Mouse (Mus musculus) neural tube, embryonic 14.5 days (tissue): Measurements from ENCODE around the gene Palld. TPM values are rescaled to one million over a fixed set of nuclear protein-coding genes. Genes with fewer than 3 reads are reported as not detected.

Source experiments
- ATAC-seq: fragments of 200-750 bp; cut with Nextera tagmentation; 2 replicates; pipeline ENCODE4 v1.8.0; 2017; ENCODE audit warnings: low read depth, mild to moderate bottlenecking, moderate TSS enrichment, moderate library complexity
- H3K27ac ChIP-seq: fragments of 300-500 bp; sonication (generic); 2 replicates; pipeline ENCODE4 v1.5.1; 2014; ENCODE audit warnings: low read depth, mild to moderate bottlenecking, control low read depth, low read length, moderate library complexity, mixed read lengths
- H3K27me3 ChIP-seq: fragments of 300-500 bp; sonication (generic); 2 replicates; pipeline ENCODE4 v1.6.1; 2014; ENCODE audit warnings: low read length; ENCODE audit not compliant: control insufficient read depth, insufficient read depth
- H3K36me3 ChIP-seq: fragments of 300-500 bp; sonication (generic); 2 replicates; pipeline ENCODE4 v1.6.1; 2014; ENCODE audit warnings: low read length, mixed read lengths; ENCODE audit not compliant: control insufficient read depth, insufficient read depth
- H3K4me1 ChIP-seq: fragments of 300-500 bp; sonication (generic); 2 replicates; pipeline ENCODE4 v1.6.1; 2014; ENCODE audit warnings: low read length; ENCODE audit not compliant: control insufficient read depth, insufficient read depth
- H3K4me2 ChIP-seq: fragments of 300-500 bp; sonication (generic); 2 replicates; pipeline ENCODE4 v1.6.1; 2014; ENCODE audit warnings: mild to moderate bottlenecking, low read depth, low read length, control low read depth
- H3K4me3 ChIP-seq: fragments of 300-500 bp; sonication (generic); 2 replicates; pipeline ENCODE4 v1.5.1; 2014; ENCODE audit warnings: low read depth, low read length, control low read depth, mixed read lengths
- H3K9ac ChIP-seq: fragments of 300-500 bp; sonication (generic); replicated peaks from 2 replicates; pipeline ENCODE4 v1.6.1; 2014; ENCODE audit warnings: low read depth, mild to moderate bottlenecking, control low read depth, low read length, mixed read lengths
- H3K9me3 ChIP-seq: fragments of 300-500 bp; sonication (generic); 2 replicates; pipeline ENCODE4 v1.6.1; 2016; ENCODE audit warnings: low read length; ENCODE audit not compliant: control insufficient read depth
- WGBS: fragments of 180-500 bp; shearing (Covaris S2); extraction: QIAGEN DNeasy Blood & Tissue Kit; methylation state at CpG from one replicate; pipeline ENCODE4 v1.1.7; 2014; 5-methylcytosine and 5-hydroxymethylcytosine counted together
- polyA plus RNA-seq: library from polyadenylated mRNA; unstranded; fragments of >200 nt; fragmentation: Nextera tagmentation; extraction: Ambion mirVana; gene quantifications from 2 replicates; pipeline ENCODE4 v1.2.1, GENCODE M21; 2014

Gene Palld
- polyA plus RNA-seq, 1 experiment from 2014 or later, result 11.1 TPM

GRCm38 (mm10) chr8:61533356-61533926, 369.0 kb downstream of the Palld start:
- no peaks in the 10 kb centered on the region for H3K27me3 ChIP-seq
- no peak for ATAC-seq
- no peak overlapping the region for H3K27ac ChIP-seq
- H3K4me3 ChIP-seq, result no peak overlapping the region
- no peaks in the 10 kb centered on the region for H3K36me3 ChIP-seq
- WGBS, result 50% methylated on average over 16 of the region's 16 CpGs
- H3K9ac ChIP-seq, result no peak overlapping the region
- H3K4me2 ChIP-seq, result no peak overlapping the region
- H3K9me3 ChIP-seq, result no peaks in the 10 kb centered on the region
- no peaks in the 10 kb centered on the region for H3K4me1 ChIP-seq

- 90% methylated on average over 5 of the region's 5 CpGs for WGBS
- no peak for ATAC-seq
- no peaks in the 10 kb centered on the region for H3K27me3 ChIP-seq
- H3K9me3 ChIP-seq, result no peaks in the 10 kb centered on the region
- H3K36me3 ChIP-seq, result no peaks in the 10 kb centered on the region
- H3K4me3 ChIP-seq, result no peak overlapping the region
- no peaks in the 10 kb centered on the region for H3K4me1 ChIP-seq
- no peak overlapping the region for H3K27ac ChIP-seq
- H3K4me2 ChIP-seq, result no peak overlapping the region
- no peak overlapping the region for H3K9ac ChIP-seq
These were observed 369.7 kb downstream of the Palld start for GRCm38 (mm10) chr8:61532831-61533230.

DNA sequence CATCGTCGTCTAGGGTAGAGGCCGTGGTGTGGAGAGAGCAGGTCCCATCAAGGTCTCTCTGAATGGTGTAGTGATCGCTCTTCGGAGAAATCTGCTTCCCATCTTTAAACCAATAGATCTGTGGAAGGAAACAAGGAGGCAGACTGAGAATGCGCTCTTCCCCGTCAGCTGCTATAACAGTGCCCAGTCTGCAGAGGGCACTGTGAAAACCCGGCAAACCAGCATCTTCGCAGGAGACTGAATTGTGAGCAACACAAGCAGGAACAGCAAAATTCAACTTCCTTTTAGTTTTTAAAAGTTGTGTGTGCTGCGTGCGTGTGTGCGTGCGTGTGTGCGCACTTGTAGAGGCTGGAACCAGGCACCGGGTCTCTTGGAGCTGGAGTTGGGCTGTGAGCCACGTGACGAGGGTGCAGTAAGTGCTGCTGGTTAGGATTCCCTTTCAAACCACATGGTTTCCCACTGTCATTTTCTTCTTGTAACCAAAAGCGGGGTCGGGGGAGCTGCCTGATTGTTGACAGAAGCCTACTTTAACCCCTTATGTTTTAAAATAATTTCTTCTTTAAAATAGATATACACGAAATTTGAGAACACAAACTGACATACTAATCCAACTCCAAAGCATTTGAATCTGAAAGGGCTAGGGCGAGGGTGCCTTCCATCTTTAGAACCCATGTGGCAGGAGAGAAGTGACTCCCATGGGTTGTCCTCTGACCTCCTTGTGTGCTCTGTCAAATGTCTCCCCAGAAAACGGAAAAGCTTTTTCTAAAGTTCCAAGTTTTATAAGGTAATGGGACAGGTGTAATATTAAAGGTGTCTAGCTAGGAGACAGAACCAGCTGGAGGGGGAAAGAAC, 370.3 kb downstream of the Palld start:
- no peak overlapping the region for H3K27ac ChIP-seq
- H3K4me3 ChIP-seq, result no peak overlapping the region
- H3K4me2 ChIP-seq, result no peak overlapping the region
- no peaks in the 10 kb centered on the region for H3K4me1 ChIP-seq
- no peak for ATAC-seq
- no peaks in the 10 kb centered on the region for H3K36me3 ChIP-seq
- 73% methylated on average over 22 of the region's 22 CpGs for WGBS
- no peaks in the 10 kb centered on the region for H3K27me3 ChIP-seq
- no peak overlapping the region for H3K9ac ChIP-seq
- H3K9me3 ChIP-seq, result no peaks in the 10 kb centered on the region

GRCm38 (mm10) chr8:61528642-61529041, 373.8 kb downstream of the Palld start:
- H3K36me3 ChIP-seq, result no peaks in the 10 kb centered on the region
- no peak overlapping the region for H3K4me3 ChIP-seq
- H3K27me3 ChIP-seq, result no peaks in the 10 kb centered on the region
- no peaks in the 10 kb centered on the region for H3K9me3 ChIP-seq
- no peak for ATAC-seq
- no peak overlapping the region for H3K4me2 ChIP-seq
- no peak overlapping the region for H3K9ac ChIP-seq
- H3K27ac ChIP-seq, result no peak overlapping the region
- WGBS, result 78% methylated on average over 6 of the region's 6 CpGs
- no peaks in the 10 kb centered on the region for H3K4me1 ChIP-seq

GRCm38 (mm10) chr8:61528197-61528596, 374.3 kb downstream of the Palld start:
- Histone ChIP-seq H3K4me1 (no peaks in the 10 kb centered on the region), H3K36me3 (no peaks in the 10 kb centered on the region), H3K4me2 (no peak overlapping the region), H3K4me3 (no peak overlapping the region), H3K27ac (no peak overlapping the region), H3K27me3 (no peaks in the 10 kb centered on the region), H3K9me3 (no peaks in the 10 kb centered on the region), H3K9ac (no peak overlapping the region)
- ATAC-seq, result no peak
- WGBS, result 89% methylated on average over 9 of the region's 9 CpGs

DNA sequence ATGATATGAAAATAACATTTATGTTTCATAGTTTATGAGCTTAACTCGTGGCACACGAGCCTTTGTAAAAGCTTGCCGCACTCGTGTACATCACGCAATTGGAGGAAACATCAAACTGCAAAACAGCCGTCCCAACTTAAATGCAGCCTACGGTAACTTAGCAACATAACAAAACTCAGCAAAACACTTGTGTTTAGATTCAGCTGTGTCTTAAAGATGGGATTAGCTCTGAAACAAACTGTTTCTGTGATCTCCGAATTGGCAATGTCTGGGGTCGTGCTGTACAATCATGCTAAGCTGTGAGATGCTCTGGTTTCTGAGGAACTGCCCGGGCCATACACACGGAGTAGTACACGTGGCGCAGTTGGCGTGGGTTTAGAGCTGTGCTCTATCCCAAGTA, 375.5 kb downstream of the Palld start:
- no peaks in the 10 kb centered on the region for H3K4me1 ChIP-seq
- H3K9ac ChIP-seq, result no peak overlapping the region
- H3K4me3 ChIP-seq, result no peak overlapping the region
- 95% methylated on average over 14 of the region's 14 CpGs for WGBS
- no peak overlapping the region for H3K4me2 ChIP-seq
- H3K9me3 ChIP-seq, result no peaks in the 10 kb centered on the region
- no peak overlapping the region for H3K27ac ChIP-seq
- ATAC-seq, result no peak
- H3K36me3 ChIP-seq, result no peaks in the 10 kb centered on the region
- H3K27me3 ChIP-seq, result no peaks in the 10 kb centered on the region

- no peak overlapping the region for H3K27ac ChIP-seq
- no peak overlapping the region for H3K4me2 ChIP-seq
- no peak overlapping the region for H3K4me3 ChIP-seq
- H3K9ac ChIP-seq, result no peak overlapping the region
- no peaks in the 10 kb centered on the region for H3K9me3 ChIP-seq
- WGBS, result 13% methylated on average over 1 of the region's 1 CpGs
- no peaks in the 10 kb centered on the region for H3K27me3 ChIP-seq
- no peaks in the 10 kb centered on the region for H3K36me3 ChIP-seq
- H3K4me1 ChIP-seq, result no peaks in the 10 kb centered on the region
- peak; percentile 52; the same call in 1 of the 2 replicates for ATAC-seq
These were observed 380.4 kb downstream of the Palld start for GRCm38 (mm10) chr8:61522132-61522531.

DNA sequence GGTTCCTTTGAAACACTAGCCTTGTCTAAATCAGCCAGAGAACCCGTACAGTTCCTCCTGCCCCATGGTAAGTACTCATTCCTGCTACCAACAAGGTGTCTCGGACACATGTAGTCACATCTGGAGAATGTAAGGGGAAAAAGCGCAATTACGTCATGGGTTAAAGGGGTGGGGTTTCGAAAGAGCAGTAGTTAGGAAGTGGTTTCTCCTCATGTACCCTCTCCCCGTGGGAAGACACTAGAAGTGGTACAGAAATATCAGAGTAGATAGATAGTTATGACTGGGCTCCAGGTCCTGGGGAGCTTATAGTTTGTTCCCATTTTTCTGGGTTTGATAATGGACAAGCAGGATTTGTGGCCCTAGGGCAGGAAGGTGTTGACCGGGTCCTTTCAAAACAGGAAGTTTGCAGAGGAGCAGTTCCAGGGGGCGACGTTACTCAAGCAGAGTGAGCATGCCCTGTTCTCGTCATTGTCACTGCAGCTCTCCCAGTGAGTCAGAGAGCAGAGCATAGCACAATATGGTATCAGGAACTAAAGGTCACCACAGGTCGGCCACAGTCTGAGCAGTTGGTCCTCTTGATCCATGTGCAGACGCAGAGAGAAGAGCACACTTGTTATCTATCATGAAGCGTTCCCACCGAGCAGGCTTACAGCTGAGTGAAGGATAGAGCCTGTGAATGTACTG, 384.8 kb downstream of the Palld start:
- no peaks in the 10 kb centered on the region for H3K36me3 ChIP-seq
- H3K27ac ChIP-seq, result no peak overlapping the region
- H3K9ac ChIP-seq, result no peak overlapping the region
- no peak overlapping the region for H3K4me3 ChIP-seq
- no peak overlapping the region for H3K4me2 ChIP-seq
- H3K27me3 ChIP-seq, result no peaks in the 10 kb centered on the region
- 76% methylated on average over 14 of the region's 14 CpGs for WGBS
- H3K9me3 ChIP-seq, result no peaks in the 10 kb centered on the region
- ATAC-seq, result no peak
- 0 out of 2 replicates have a peak, but pooled peaks cover 4% of the 10 kb centered on the region for H3K4me1 ChIP-seq
